Mouse (Mus musculus): ENCODE results near the gene Gan. TPM values are rescaled to one million over a fixed set of nuclear protein-coding genes. Genes with fewer than 3 reads are reported as not detected.
A peak's percentile ranks its signal among the peaks of the same experiment; 100 is the strongest.

Gene Gan
- total and polyA plus RNA-seq, 3 experiments: 1.5 to 2.9 (median 2.8) TPM

GRCm38 (mm10) chr8:117198141-117198935 lies 40.4 kb downstream of the Gan start:
- H3K4me2 ChIP-seq (ENCODE audit: insufficient read depth, low read depth, poor library complexity, severe bottlenecking): no peak overlapping the region
- H3K27me3 ChIP-seq (replicated peaks): no peaks in the 10 kb centered on the region
- H3K36me3 ChIP-seq (replicated peaks in 1 of 2; ENCODE audit: control insufficient read depth in 1 of 2, insufficient read depth in 1 of 2, low read length in 1 of 2): peaks cover 51 to 80% of the 10 kb centered on the region in 2 experiments
- TF ChIP-seq ZC3H11A (IDR thresholded peaks at IDR 0.05; ENCODE audit: low read depth, low read length) (peak; percentile 15; the same call in 1 of the 2 replicates), JUND (conservative IDR thresholded peaks at IDR 0.05; ENCODE audit: low read depth, low read length) (no peak), CTCF (conservative IDR thresholded peaks at IDR 0.05 in 1 of 2, IDR thresholded peaks at IDR 0.05 in 1 of 2; ENCODE audit: low read depth in 2 of 2, low read length in 2 of 2) (peak; percentile 37 to 80), MAX (IDR thresholded peaks at IDR 0.05; ENCODE audit: low read length) (peak; percentile 75), USF2 (conservative IDR thresholded peaks at IDR 0.05; ENCODE audit: low read depth, low read length) (peak; percentile 41), MXI1 (IDR thresholded peaks at IDR 0.05; ENCODE audit: low read depth, low read length) (peak; percentile 66; the same call in 1 of the 2 replicates), MYC (IDR thresholded peaks at IDR 0.05; ENCODE audit: low read depth, low read length) (peak; percentile 72; the same call in 1 of the 2 replicates), USF1 (IDR thresholded peaks at IDR 0.05; ENCODE audit: low read depth, low read length) (peak; percentile 44), MEF2A (IDR thresholded peaks at IDR 0.05; ENCODE audit: borderline replicate concordance, low read depth, low read length) (0 out of 2 replicates have a peak, but pooled peaks have one; percentile 10), JUN (IDR thresholded peaks at IDR 0.05; ENCODE audit: insufficient read depth, low read depth, low read length) (no peak), BHLHE40 (IDR thresholded peaks at IDR 0.05; ENCODE audit: low read depth, low read length) (peak; percentile 84), PAX5 (IDR thresholded peaks at IDR 0.05; ENCODE audit: low read length) (no peak), UBTF (IDR thresholded peaks at IDR 0.05; ENCODE audit: low read depth, low read length) (no peak), SIN3A (IDR thresholded peaks at IDR 0.05; ENCODE audit: low read length) (no peak), ETS1 (conservative IDR thresholded peaks at IDR 0.05; ENCODE audit: low read depth, low read length) (peak; percentile 50), KAT2A (IDR thresholded peaks at IDR 0.05; ENCODE audit: insufficient replicate concordance, low read length) (no peak), RAD21 (IDR thresholded peaks at IDR 0.05; ENCODE audit: low read depth, low read length) (peak; percentile 74), EP300 (IDR thresholded peaks at IDR 0.05; ENCODE audit: low read length) (peak; percentile 21; the same call in 1 of the 2 replicates), SMC3 (IDR thresholded peaks at IDR 0.05; ENCODE audit: low read depth, low read length) (peak; percentile 68)
- H3K79me2 ChIP-seq (replicated peaks; ENCODE audit: control insufficient read depth, extremely low read depth, insufficient read depth, poor library complexity, severe bottlenecking): no peaks in the 10 kb centered on the region
- dilution Hi-C loops (cut with MboI; ENCODE audit: extremely low pct_ligation_motif_present, extremely low pct_unique_long_range_greater_than_20kb, low sequenced_read_pairs): no loop called here
- no peak overlapping the region for H3K9ac ChIP-seq (ENCODE audit: insufficient read depth, low read depth)
- in situ Hi-C loops (cut with MboI; ENCODE audit: low pct_ligation_motif_present, low pct_unique_long_range_greater_than_20kb, low sequenced_read_pairs): loop anchor here (5.0 kb wide), 1 partner anchor 274 kb away; no protein-coding TSS in a partner anchor
- peaks cover 7 to 35% of the 10 kb centered on the region in 2 experiments for H3K4me1 ChIP-seq (ENCODE audit: control insufficient read depth in 1 of 2, insufficient read depth in 2 of 2)
- H3K27ac ChIP-seq (ENCODE audit: insufficient read depth, low read depth): no peak overlapping the region
- H3K4me3 ChIP-seq (replicated peaks in 1 of 3; ENCODE audit: low read depth in 2 of 3, low read length in 2 of 3, poor library complexity in 1 of 3): no peak overlapping the region
- peak; percentile 88 for DNase-seq (ENCODE audit: extremely low read depth)
- H3K9me3 ChIP-seq (replicated peaks; ENCODE audit: low read length): no peaks in the 10 kb centered on the region

DNA sequence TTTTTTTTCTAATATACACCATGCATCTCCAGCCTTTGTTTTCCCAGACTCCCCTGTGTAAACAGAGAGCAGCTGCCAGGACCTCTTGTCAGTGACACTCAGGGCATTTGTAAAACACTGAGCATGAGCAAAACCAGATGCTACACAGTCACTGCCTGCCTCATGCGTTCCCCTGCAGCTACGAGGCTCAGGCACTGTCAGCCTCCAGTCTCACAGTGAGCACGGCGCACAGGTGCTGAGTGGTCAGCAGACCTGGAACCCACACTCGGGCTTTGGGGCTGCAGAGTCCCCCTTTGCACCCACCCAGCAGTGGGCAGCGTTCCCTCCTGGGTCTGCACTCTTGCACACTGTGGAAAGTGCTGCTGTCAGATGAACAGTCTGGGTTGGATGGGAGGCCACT lies 41.7 kb downstream of the Gan start:
- no peaks in the 10 kb centered on the region for H3K9me3 ChIP-seq (replicated peaks; ENCODE audit: low read length)
- H3K4me2 ChIP-seq (ENCODE audit: insufficient read depth, low read depth, poor library complexity, severe bottlenecking): no peak overlapping the region
- TF ChIP-seq ZNF384 (IDR thresholded peaks at IDR 0.05; ENCODE audit: low read depth, low read length) (no peak), TBP (conservative IDR thresholded peaks at IDR 0.05; ENCODE audit: low read depth, low read length) (no peak), ELF1 (IDR thresholded peaks at IDR 0.05; ENCODE audit: low read depth, low read length) (no peak), RAD21 (IDR thresholded peaks at IDR 0.05; ENCODE audit: low read depth, low read length) (no peak)
- H3K9ac ChIP-seq (ENCODE audit: insufficient read depth, low read depth): no peak overlapping the region
- no peak overlapping the region for H3K27ac ChIP-seq (ENCODE audit: insufficient read depth, low read depth)
- H3K4me3 ChIP-seq (replicated peaks in 1 of 3; ENCODE audit: low read depth in 2 of 3, low read length in 2 of 3, poor library complexity in 1 of 3): no peak overlapping the region
- H3K36me3 ChIP-seq (replicated peaks in 1 of 2; ENCODE audit: control insufficient read depth in 1 of 2, insufficient read depth in 1 of 2, low read length in 1 of 2): peaks cover 47 to 80% of the 10 kb centered on the region in 2 experiments
- dilution Hi-C loops (cut with MboI; ENCODE audit: extremely low pct_ligation_motif_present, extremely low pct_unique_long_range_greater_than_20kb, low sequenced_read_pairs): no loop called here
- H3K4me1 ChIP-seq (ENCODE audit: control insufficient read depth in 1 of 2, insufficient read depth in 2 of 2): peaks cover 7 to 35% of the 10 kb centered on the region in 2 experiments
- DNase-seq (ENCODE audit: extremely low read depth): no peak
- no peaks in the 10 kb centered on the region for H3K79me2 ChIP-seq (replicated peaks; ENCODE audit: control insufficient read depth, extremely low read depth, insufficient read depth, poor library complexity, severe bottlenecking)
- no peaks in the 10 kb centered on the region for H3K27me3 ChIP-seq (replicated peaks)
- in situ Hi-C loops (cut with MboI; ENCODE audit: low pct_ligation_motif_present, low pct_unique_long_range_greater_than_20kb, low sequenced_read_pairs): loop anchor here (5.0 kb wide), 1 partner anchor 273 kb away; no protein-coding TSS in a partner anchor

Measured in CH12.LX (cell line).